Mouse (Mus musculus) intestine, embryonic 15.5 days (tissue): ENCODE results near the gene Hoxd11. TPM values are rescaled to one million over a fixed set of nuclear protein-coding genes. Genes with fewer than 3 reads are reported as not detected.

Experiments
- ATAC-seq: fragments of 200-750 bp; cut with Nextera tagmentation; 2 replicates; pipeline ENCODE4 v1.8.0; 2017; ENCODE audit warnings: moderate TSS enrichment, moderate library complexity
- H3K27ac ChIP-seq: fragments of 300-500 bp; sonication (generic); 2 replicates; pipeline ENCODE4 v1.5.1; 2015; ENCODE audit warnings: mild to moderate bottlenecking, inconsistent platforms
- H3K27me3 ChIP-seq: fragments of 300-500 bp; sonication (generic); replicated peaks from 2 replicates; pipeline ENCODE4 v1.6.1; 2015; ENCODE audit warnings: inconsistent platforms
- H3K36me3 ChIP-seq: fragments of 300-500 bp; sonication (generic); 2 replicates; pipeline ENCODE4 v1.6.1; 2015; ENCODE audit warnings: inconsistent platforms
- H3K4me1 ChIP-seq: fragments of 300-500 bp; sonication (generic); replicated peaks from 2 replicates; pipeline ENCODE4 v1.6.1; 2015; ENCODE audit warnings: inconsistent platforms
- H3K4me2 ChIP-seq: fragments of 300-500 bp; sonication (generic); replicated peaks from 2 replicates; pipeline ENCODE4 v1.6.1; 2015; ENCODE audit warnings: mild to moderate bottlenecking, inconsistent platforms
- H3K4me3 ChIP-seq: fragments of 300-500 bp; sonication (generic); replicated peaks from 2 replicates; pipeline ENCODE4 v1.5.1; 2015; ENCODE audit warnings: inconsistent platforms
- H3K9ac ChIP-seq: fragments of 300-500 bp; sonication (generic); 2 replicates; pipeline ENCODE4 v1.6.1; 2015; ENCODE audit warnings: inconsistent platforms
- H3K9me3 ChIP-seq: fragments of 300-500 bp; sonication (generic); 2 replicates; pipeline ENCODE4 v1.6.1; 2016; ENCODE audit warnings: inconsistent platforms
- WGBS: fragments of 180-500 bp; shearing (Covaris S2); methylation state at CpG from one replicate; pipeline ENCODE4 v1.1.7; 2015; 5-methylcytosine and 5-hydroxymethylcytosine counted together
- polyA plus RNA-seq: library from polyadenylated mRNA; unstranded; fragments of >200 nt; fragmentation: Nextera tagmentation; extraction: Ambion mirVana; gene quantifications from 2 replicates; pipeline ENCODE4 v1.2.1, GENCODE M21; 2015

Gene Hoxd11
- polyA plus RNA-seq, 1 experiment from 2014 or later: 2.3 TPM

DNA sequence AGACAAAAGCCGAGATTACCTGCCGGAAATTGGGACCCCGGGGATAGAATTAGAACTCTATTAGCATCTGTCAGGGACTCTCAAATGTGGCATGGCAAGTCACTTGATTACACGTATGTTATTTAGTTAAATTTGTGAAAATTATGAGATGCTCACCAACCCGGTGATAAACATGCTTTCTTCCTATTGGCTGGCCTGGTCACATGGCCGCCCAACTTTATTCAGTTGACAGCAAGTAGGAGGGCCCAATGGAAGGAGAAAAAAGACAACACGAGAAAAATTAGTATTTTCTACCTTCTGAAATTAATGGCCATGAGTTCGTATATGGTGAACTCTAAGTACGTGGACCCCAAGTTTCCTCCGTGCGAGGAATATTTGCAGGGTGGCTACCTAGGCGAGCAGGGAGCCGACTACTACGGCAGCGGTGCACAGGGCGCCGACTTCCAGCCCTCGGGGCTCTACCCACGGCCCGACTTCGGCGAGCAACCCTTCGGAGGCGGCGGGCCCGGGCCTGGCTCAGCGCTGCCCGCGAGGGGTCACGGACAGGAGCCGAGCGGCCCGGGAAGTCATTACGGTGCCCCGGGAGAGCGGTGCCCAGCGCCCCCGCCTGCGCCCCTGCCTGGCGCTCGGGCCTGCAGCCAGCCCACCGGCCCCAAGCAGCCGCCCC lies 47.7 kb downstream of the Hoxd11 start:
- peaks cover 19% of the 10 kb centered on the region for H3K4me1 ChIP-seq

DNA sequence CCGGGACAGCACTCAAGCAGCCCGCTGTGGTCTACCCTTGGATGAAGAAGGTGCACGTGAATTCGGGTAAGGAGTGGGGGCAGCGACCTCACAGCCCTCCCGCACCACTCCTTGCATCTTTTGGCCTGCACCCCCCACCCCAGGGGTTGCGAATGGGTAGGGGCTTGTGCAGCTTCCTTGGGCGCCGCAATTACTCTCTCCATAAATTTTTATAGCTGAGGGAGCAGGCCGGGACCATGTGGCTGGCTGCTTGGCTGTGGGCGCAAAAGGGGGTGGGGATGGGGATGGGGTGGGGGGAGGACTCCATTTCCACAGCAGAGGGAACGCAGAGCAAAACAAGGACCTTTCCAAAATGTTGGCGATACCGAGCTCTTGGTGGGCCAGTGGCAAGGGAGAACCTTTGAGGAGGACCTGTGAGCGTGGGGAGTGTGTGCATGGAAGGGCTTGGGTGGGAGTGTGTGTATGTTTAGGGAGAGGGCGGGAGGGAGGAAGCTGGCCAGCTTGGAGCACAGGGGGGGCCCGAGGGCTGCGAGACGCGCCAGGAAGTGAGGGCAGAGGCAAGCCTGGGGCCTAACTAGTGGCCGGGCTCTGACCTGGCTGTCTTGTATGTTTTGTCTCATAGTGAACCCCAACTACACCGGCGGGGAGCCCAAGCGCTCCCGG lies 48.4 kb downstream of the Hoxd11 start:
- Histone ChIP-seq H3K9ac (peak overlapping the region; percentile 37), H3K27me3 (peaks cover 81% of the 10 kb centered on the region), H3K4me3 (peak overlapping the region; percentile 32), H3K27ac (peak overlapping the region; percentile 40; the same call in 1 of the 2 replicates), H3K4me1 (peaks cover 17% of the 10 kb centered on the region), H3K4me2 (peak overlapping the region; percentile 50), H3K36me3 (no peaks in the 10 kb centered on the region), H3K9me3 (no peaks in the 10 kb centered on the region)
- peak; percentile 2; the same call in 1 of the 2 replicates for ATAC-seq
- 25% methylated on average over 25 of the region's 25 CpGs for WGBS

More for the DNA sequence above, 47.7 kb downstream of the Hoxd11 start:
- Histone ChIP-seq H3K27me3 (peaks cover 78% of the 10 kb centered on the region), H3K4me2 (peak overlapping the region; percentile 50), H3K9me3 (no peaks in the 10 kb centered on the region), H3K4me3 (peak overlapping the region; percentile 32), H3K27ac (peak overlapping the region; percentile 40; the same call in 1 of the 2 replicates), H3K9ac (peak overlapping the region; percentile 37), H3K36me3 (no peaks in the 10 kb centered on the region)
- WGBS: 17% methylated on average over 43 of the region's 43 CpGs
- peak; percentile 22; the same call in 1 of the 2 replicates for ATAC-seq

DNA sequence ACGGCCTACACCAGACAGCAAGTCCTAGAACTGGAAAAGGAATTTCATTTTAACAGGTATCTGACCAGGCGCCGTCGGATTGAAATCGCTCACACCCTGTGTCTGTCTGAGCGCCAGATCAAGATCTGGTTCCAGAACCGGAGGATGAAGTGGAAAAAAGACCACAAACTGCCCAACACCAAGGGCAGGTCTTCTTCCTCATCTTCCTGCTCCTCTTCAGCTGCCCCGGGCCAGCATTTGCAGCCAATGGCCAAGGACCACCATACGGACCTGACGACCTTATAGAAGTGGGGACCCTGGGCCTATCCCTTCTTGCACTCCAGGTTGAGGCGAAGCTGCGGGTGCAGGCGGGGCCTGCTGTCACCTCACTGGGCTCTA lies 48.9 kb downstream of the Hoxd11 start:
- 52% methylated on average over 13 of the region's 13 CpGs for WGBS
- peaks cover 76% of the 10 kb centered on the region for H3K27me3 ChIP-seq
- H3K4me3 ChIP-seq: peak overlapping the region; percentile 32
- ATAC-seq: no peak
- no peaks in the 10 kb centered on the region for H3K9me3 ChIP-seq
- 0 out of 2 replicates have a peak overlapping the region, but pooled peaks have one; percentile 50 for H3K4me2 ChIP-seq
- no peaks in the 10 kb centered on the region for H3K36me3 ChIP-seq
- H3K4me1 ChIP-seq: peaks cover 14% of the 10 kb centered on the region
- no peak overlapping the region for H3K27ac ChIP-seq
- H3K9ac ChIP-seq: no peak overlapping the region

DNA sequence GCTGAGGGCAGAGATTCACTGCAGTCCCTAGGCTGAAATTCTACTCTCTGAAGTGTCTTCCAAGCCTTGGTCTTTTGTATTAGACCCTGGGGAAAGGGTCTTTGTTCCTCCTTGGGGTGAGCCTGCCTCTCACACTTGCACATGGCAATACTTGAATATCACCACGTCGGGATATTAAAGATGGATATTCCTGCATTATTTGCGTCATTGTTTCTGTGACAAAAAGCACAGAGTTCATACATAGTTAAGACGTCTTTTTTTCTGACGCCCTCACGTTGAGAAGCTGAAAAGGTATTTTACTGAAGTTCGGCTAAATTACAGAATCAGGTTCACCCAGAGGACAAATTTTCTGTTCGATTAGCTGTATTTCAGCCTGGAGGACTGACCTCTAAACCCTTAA lies 51.0 kb downstream of the Hoxd11 start:
- H3K9ac ChIP-seq: no peak overlapping the region
- H3K9me3 ChIP-seq: no peaks in the 10 kb centered on the region
- H3K36me3 ChIP-seq: no peaks in the 10 kb centered on the region
- H3K27ac ChIP-seq: no peak overlapping the region
- H3K4me1 ChIP-seq: peaks cover 8% of the 10 kb centered on the region; the same call in 1 of the 2 replicates
- no peak overlapping the region for H3K4me2 ChIP-seq
- peaks cover 68% of the 10 kb centered on the region for H3K27me3 ChIP-seq
- ATAC-seq: no peak
- WGBS: 48% methylated on average over 8 of the region's 8 CpGs
- H3K4me3 ChIP-seq: no peak overlapping the region

DNA sequence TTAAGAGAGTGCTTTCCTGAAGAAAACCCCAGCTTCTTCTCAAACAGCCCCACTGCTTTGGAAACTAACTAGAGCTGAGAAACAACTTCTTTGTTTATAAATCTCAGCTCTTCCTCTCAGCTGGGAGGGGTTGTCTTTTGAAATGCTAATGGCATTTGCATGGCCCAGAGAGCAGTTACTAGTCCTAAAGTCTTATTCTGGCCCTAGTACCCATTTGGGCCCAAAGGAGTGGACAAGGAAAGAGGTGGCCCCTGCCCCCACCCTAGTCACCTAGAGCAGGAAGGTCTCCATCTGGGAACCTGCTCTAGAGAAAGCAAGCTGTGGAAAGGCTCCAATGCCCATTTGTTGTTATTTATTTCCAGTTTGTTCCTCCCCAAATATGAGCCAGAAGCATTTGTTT lies 51.7 kb downstream of the Hoxd11 start:
- H3K36me3 ChIP-seq: no peaks in the 10 kb centered on the region
- H3K4me3 ChIP-seq: no peak overlapping the region
- peaks cover 70% of the 10 kb centered on the region for H3K27me3 ChIP-seq
- H3K4me1 ChIP-seq: peaks cover 8% of the 10 kb centered on the region; the same call in 1 of the 2 replicates
- H3K9ac ChIP-seq: no peak overlapping the region
- ATAC-seq: no peak
- H3K9me3 ChIP-seq: no peaks in the 10 kb centered on the region
- H3K27ac ChIP-seq: no peak overlapping the region
- H3K4me2 ChIP-seq: no peak overlapping the region

DNA sequence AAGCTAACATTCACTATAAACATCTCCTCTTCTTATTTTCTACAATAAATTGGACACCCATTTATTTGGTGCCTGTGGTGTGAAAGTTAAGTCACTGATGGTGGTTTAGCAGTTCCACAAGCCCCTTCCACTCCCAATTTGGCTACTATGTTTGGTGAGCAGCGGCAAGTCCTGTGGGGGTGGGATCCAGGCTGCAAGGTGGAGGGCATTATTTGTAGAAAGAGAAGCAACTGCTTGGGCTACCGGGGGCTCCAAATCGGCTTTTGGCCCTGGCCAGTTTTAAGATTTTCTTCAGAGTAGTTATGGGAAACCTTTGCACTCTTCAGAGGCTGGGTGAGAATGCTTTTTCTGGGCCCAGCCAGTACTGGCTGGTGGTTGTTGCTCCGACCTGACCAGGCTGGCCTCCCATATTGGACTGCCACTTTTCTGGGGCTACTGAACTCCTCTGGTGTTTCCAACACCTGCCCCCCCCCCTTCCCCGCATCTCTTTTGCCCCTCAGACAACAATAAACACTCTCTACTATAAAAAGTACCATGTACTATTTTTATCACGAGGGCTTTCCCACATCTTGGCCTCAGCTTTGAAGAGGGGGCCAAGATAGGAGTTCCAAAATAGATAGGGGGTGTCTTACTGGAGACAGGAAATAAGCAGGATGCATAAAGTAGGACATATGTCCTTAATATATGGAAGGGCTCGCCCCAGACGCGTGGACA lies 52.6 kb downstream of the Hoxd11 start:
- H3K9me3 ChIP-seq: no peaks in the 10 kb centered on the region
- H3K4me2 ChIP-seq: peak overlapping the region; percentile 60
- no peak for ATAC-seq
- H3K27ac ChIP-seq: no peak overlapping the region
- peaks cover 8% of the 10 kb centered on the region; the same call in 1 of the 2 replicates for H3K4me1 ChIP-seq
- 34% methylated on average over 9 of the region's 9 CpGs for WGBS
- H3K9ac ChIP-seq: no peak overlapping the region
- H3K36me3 ChIP-seq: no peaks in the 10 kb centered on the region
- peak overlapping the region; percentile 31; the same call in 1 of the 2 replicates for H3K4me3 ChIP-seq
- peaks cover 70% of the 10 kb centered on the region for H3K27me3 ChIP-seq

DNA sequence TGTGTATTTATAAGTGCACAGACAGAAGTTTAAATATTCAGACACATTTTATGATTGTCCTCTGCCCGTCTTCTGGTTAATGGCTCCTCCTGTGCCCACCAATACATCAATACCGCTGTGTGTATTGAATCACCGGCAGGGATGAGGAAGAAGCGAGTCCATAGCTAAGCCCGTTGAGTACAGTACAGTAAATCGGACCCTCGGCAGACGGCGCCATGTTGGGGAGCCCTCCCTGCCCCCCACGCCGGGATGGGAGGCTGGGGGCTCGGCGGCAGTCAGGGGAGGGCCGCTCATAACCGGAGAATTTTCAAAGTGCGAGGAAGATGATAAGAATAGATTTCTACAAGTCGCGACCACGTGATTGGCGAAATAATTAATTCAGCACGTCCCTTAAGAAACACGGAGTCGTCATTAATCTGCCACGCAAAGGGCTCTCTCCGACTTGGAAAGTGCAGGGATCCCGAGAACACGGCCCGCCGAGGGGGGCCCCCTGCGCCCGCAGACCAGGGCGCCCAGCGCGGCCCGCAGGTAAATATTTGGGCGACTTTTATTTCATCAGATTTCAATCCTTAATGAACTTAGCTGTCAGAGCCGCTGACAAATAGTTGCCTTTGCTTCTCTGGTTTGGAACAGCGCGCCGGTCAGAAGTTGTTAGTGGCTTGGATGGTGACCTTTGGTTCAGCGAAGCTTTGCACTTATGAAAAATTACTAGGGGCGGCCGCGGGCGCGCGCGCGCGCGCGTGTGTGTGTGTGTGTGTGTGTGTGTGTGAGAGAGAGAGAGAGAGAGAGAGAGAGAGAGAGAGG lies 53.4 kb downstream of the Hoxd11 start:
- H3K4me2 ChIP-seq: peak overlapping the region; percentile 60
- WGBS: 4% methylated on average over 52 of the region's 52 CpGs
- no peak overlapping the region for H3K9ac ChIP-seq
- no peaks in the 10 kb centered on the region for H3K36me3 ChIP-seq
- H3K4me3 ChIP-seq: peak overlapping the region; percentile 31
- H3K27ac ChIP-seq: 0 out of 2 replicates have a peak overlapping the region, but pooled peaks have one; percentile 51
- H3K9me3 ChIP-seq: no peaks in the 10 kb centered on the region
- H3K27me3 ChIP-seq: peaks cover 70% of the 10 kb centered on the region
- no peak for ATAC-seq
- peaks cover 2% of the 10 kb centered on the region; the same call in 1 of the 2 replicates for H3K4me1 ChIP-seq

DNA sequence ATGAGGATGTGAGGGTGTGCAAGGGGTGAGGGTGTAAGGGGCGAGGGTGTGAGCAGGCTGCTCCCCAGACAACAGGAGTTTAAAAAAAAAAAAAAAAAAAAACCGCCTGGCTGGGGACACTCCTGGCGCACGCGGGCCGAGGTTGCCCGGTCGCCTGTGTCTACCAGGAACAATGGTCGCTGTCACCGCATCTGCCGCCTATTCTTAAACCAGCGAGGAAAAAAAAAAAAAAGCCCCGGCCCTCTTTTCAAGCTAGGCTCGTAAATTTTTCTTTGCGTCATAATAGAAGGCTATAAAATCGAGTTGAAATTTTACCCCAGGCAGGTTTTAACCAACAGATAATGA lies 53.9 kb downstream of the Hoxd11 start:
- peak overlapping the region; percentile 60 for H3K4me2 ChIP-seq
- ATAC-seq: peak; percentile 23
- WGBS: 4% methylated on average over 16 of the region's 16 CpGs
- H3K9me3 ChIP-seq: no peaks in the 10 kb centered on the region
- 0 out of 2 replicates have a peak overlapping the region, but pooled peaks have one; percentile 2 for H3K27ac ChIP-seq
- H3K27me3 ChIP-seq: peaks cover 70% of the 10 kb centered on the region
- H3K9ac ChIP-seq: no peak overlapping the region
- H3K4me3 ChIP-seq: peak overlapping the region; percentile 31
- no peaks in the 10 kb centered on the region for H3K36me3 ChIP-seq
- peaks cover 2% of the 10 kb centered on the region; the same call in 1 of the 2 replicates for H3K4me1 ChIP-seq

DNA sequence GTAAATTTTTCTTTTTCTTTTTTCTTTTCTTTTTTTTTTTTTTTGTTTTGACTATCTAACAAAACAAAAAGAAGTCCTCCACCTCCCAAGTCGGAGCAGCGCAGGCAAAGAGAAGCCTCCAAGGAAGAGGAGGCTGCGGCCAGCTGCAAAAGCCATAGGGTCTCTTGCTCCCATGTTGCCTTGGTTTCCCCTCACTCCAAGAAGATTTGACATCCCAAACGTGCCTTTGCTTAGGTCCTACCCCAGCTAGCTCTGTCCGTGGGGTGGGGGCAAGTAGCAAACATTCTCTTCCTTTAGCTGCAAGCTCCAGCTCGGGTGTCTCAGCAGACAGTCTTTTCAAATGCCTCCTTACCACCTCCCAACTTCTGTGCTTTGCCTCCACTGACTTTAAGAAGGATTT lies 54.4 kb downstream of the Hoxd11 start:
- H3K4me2 ChIP-seq: peak overlapping the region; percentile 60; the same call in 1 of the 2 replicates
- H3K4me1 ChIP-seq: peaks cover 5% of the 10 kb centered on the region; the same call in 1 of the 2 replicates
- no peaks in the 10 kb centered on the region for H3K9me3 ChIP-seq
- no peak for ATAC-seq
- 0 out of 2 replicates have a peak overlapping the region, but pooled peaks have one; percentile 2 for H3K27ac ChIP-seq
- H3K4me3 ChIP-seq: no peak overlapping the region
- peaks cover 70% of the 10 kb centered on the region for H3K27me3 ChIP-seq
- no peak overlapping the region for H3K9ac ChIP-seq
- no peaks in the 10 kb centered on the region for H3K36me3 ChIP-seq
- 11% methylated on average over 6 of the region's 6 CpGs for WGBS

DNA sequence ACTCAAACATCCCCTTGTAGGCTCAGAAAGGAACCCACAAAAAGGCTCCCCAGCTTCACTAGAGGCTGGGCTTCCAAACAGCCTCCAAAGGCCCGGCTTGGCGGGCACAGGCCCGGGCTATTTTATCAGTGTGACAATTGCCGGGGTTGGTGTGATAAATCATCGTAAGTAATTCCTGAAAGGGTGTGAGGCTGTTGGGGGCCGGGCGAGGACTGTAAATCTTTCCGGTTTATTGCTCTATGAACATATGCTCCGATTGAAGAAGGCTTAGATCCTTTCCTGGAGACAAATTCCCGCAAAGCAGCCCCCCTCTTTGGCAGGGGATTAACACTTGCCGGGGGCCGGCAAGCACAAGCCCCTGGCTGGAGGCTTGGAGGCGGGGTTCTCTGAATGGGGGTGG lies 55.1 kb downstream of the Hoxd11 start:
- peak overlapping the region; percentile 24; the same call in 1 of the 2 replicates for H3K27ac ChIP-seq
- ATAC-seq: 0 out of 2 replicates have a peak, but pooled peaks have one; percentile 15
- H3K4me3 ChIP-seq: peak overlapping the region; percentile 6; the same call in 1 of the 2 replicates
- 13% methylated on average over 13 of the region's 13 CpGs for WGBS
- peak overlapping the region; percentile 53 for H3K4me2 ChIP-seq
- H3K27me3 ChIP-seq: peaks cover 75% of the 10 kb centered on the region
- peaks cover 6% of the 10 kb centered on the region; the same call in 1 of the 2 replicates for H3K4me1 ChIP-seq
- H3K9ac ChIP-seq: no peak overlapping the region
- H3K36me3 ChIP-seq: no peaks in the 10 kb centered on the region
- no peaks in the 10 kb centered on the region for H3K9me3 ChIP-seq

DNA sequence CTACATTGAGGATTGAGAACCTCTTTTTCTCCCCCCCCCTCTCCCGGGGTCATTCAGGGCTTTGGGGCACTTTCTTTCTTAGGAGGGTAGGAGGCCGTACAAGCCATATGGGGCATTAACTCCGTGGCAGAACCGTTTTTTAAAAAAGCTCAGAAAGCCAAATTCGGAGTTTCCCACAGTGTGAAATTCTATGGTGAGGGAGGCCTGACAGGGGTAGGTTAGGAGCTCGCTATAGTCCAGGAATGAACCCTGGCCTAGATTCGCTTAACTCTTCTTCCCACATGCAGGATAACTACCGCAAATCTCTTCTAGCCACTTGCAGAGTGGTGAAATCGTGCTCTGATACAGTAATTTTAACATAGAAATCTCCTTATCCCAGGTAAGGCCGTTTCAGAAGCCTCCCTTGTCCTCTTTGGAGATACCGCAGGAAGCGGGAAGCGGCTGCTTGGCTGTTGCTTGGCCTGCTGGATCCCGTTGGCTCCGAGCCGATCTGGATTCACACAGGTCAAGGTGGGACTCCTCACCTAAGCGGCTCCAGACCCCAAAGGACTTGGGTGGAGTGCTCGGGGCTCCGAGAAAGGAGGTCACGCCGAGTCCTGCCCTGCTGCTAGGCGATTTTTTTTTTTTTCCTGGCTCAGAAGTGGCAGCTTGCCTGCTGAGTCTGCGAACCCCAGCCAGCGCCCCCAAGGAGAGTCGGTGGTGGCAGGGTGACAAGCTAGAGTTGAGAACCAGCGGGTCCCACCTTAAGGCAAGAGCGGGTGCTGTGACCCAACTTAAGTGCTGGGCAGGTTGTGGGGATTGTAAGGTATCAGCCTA lies 55.8 kb downstream of the Hoxd11 start:
- Histone ChIP-seq H3K9me3 (no peaks in the 10 kb centered on the region), H3K4me1 (peaks cover 7% of the 10 kb centered on the region), H3K36me3 (no peaks in the 10 kb centered on the region), H3K27ac (peak overlapping the region; percentile 40; the same call in 1 of the 2 replicates), H3K27me3 (peaks cover 76% of the 10 kb centered on the region), H3K4me3 (peak overlapping the region; percentile 6; the same call in 1 of the 2 replicates), H3K9ac (no peak overlapping the region), H3K4me2 (peak overlapping the region; percentile 53)
- no peak for ATAC-seq
- WGBS: 23% methylated on average over 27 of the region's 27 CpGs
